ENCODE assay signal across 21 mouse cellular contexts in the genomic region with DNA sequence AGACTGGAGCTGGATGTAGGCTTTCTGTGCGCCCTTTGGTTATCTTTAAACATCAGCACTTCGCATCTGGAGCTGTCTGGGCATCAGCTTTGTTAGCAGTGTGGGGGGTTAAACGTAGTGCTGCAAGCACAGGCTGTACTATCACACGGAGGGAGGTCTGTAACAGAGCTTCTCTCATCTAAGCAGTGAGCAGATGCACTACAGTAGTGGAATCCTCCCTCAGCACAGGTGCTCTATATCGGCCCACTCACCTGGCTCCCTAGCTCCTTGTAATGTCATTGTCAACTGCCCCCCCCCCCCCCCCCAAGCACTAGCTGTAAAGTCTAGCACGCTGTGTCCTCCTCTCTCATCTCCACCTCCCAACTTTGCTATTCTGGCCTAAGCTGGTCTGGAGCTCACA. TPM values are rescaled to one million over a fixed set of nuclear protein-coding genes. Genes with fewer than 3 reads are reported as not detected.
DNase-seq lines count a peak whose midpoint lies in the region; ATAC-seq and TF ChIP-seq lines count a peak whose summit lies in the region.
"Had no signal": no experiment of that assay in that cellular context is flagged by ENCODE, and none has a peak within 500 bp of the region (broad histone marks: within the 10 kb centered on the region; RNA-seq: fewer than 3 reads in every experiment).

No protein-coding gene starts in this region.

- no peak overlapping the region for H3K4me2 ChIP-seq in hindbrain, embryonic 15.5 days
- no peak overlapping the region for H3K4me2 ChIP-seq in hindbrain, embryonic 13.5 days
- H3K4me2 ChIP-seq in midbrain, embryonic 13.5 days (replicated peaks) = no peak overlapping the region
- H3K4me2 ChIP-seq: heart, embryonic 12.5 days; kidney, embryonic 15.5 days; limb, embryonic 13.5 days; lung, embryonic 14.5 days had no signal

- no peaks in the 10 kb centered on the region for H3K9me3 ChIP-seq in hindbrain, embryonic 15.5 days
- no peaks in the 10 kb centered on the region for H3K9me3 ChIP-seq in hindbrain, embryonic 13.5 days
- H3K9me3 ChIP-seq in midbrain, embryonic 13.5 days = no peaks in the 10 kb centered on the region
- no peaks in the 10 kb centered on the region for H3K9me3 ChIP-seq in midbrain, embryonic 10.5 days (replicated peaks)
- no peaks in the 10 kb centered on the region for H3K9me3 ChIP-seq in G1E (replicated peaks)
- H3K9me3 ChIP-seq: forebrain, embryonic 10.5 days; heart, embryonic 12.5 days; kidney, embryonic 15.5 days; limb, embryonic 13.5 days had no signal

- H3K27me3 ChIP-seq in hindbrain, embryonic 15.5 days = no peaks in the 10 kb centered on the region
- H3K27me3 ChIP-seq in hindbrain, embryonic 13.5 days = no peaks in the 10 kb centered on the region
- H3K27me3 ChIP-seq in midbrain, embryonic 13.5 days = no peaks in the 10 kb centered on the region
- no peaks in the 10 kb centered on the region for H3K27me3 ChIP-seq in midbrain, embryonic 10.5 days (ENCODE audit: low read depth, poor library complexity, severe bottlenecking)
- no peaks in the 10 kb centered on the region for H3K27me3 ChIP-seq in G1E (ENCODE audit: insufficient read depth, low read length)
- H3K27me3 ChIP-seq: heart, embryonic 12.5 days; kidney, embryonic 15.5 days; limb, embryonic 13.5 days had no signal

- H3K4me3 ChIP-seq in hindbrain, embryonic 15.5 days = no peak overlapping the region
- H3K4me3 ChIP-seq in hindbrain, embryonic 13.5 days = no peak overlapping the region
- H3K4me3 ChIP-seq in midbrain, embryonic 13.5 days (replicated peaks) = no peak overlapping the region
- no peak overlapping the region for H3K4me3 ChIP-seq in midbrain, embryonic 10.5 days
- H3K4me3 ChIP-seq in G1E (ENCODE audit: low read depth, low read length) = peak overlapping the region; percentile 47; the same call in 1 of the 2 replicates
- H3K4me3 ChIP-seq in olfactory bulb, adult 2 months (ENCODE audit: insufficient read depth, low read depth, low read length) = no peak overlapping the region
- H3K4me3 ChIP-seq: forebrain, embryonic 10.5 days; heart, embryonic 12.5 days; kidney, embryonic 15.5 days; limb, embryonic 13.5 days had no signal

- ATAC-seq in hindbrain, embryonic 15.5 days (ENCODE audit: low FRiP score, low read depth) = 0 out of 2 replicates have a peak, but pooled peaks have one; percentile 47
- no peak for ATAC-seq in hindbrain, embryonic 13.5 days (ENCODE audit: low FRiP score)
- no peak for ATAC-seq in midbrain, embryonic 13.5 days
- ATAC-seq in G1E (ENCODE audit: extremely low read depth, insufficient number of reproducible peaks, low FRiP score, poor library complexity, severe bottlenecking) = peak; percentile 47; the same call in 1 of the 2 replicates
- no peak for ATAC-seq in megakaryocyte progenitor cell, adult 5-6 weeks (replicated peaks; ENCODE audit: poor library complexity)
- ATAC-seq: intestine, postnatal 0 days had no signal

- H3K9ac ChIP-seq in hindbrain, embryonic 15.5 days = no peak overlapping the region
- H3K9ac ChIP-seq in hindbrain, embryonic 13.5 days = no peak overlapping the region
- 0 out of 2 replicates have a peak overlapping the region, but pooled peaks have one; percentile 40 for H3K9ac ChIP-seq in midbrain, embryonic 13.5 days (replicated peaks)
- H3K9ac ChIP-seq: heart, embryonic 12.5 days; kidney, embryonic 15.5 days; limb, embryonic 13.5 days; liver, embryonic 14.5 days; lung, embryonic 14.5 days had no signal

- no peak for TF ChIP-seq POLR2A in olfactory bulb, adult 2 months (IDR thresholded peaks at IDR 0.05; ENCODE audit: insufficient read depth, low read depth, low read length)

- 66% methylated on average over 6 of the region's 6 CpGs for WGBS in hindbrain, embryonic 15.5 days
- 69% methylated on average over 6 of the region's 6 CpGs for WGBS in hindbrain, embryonic 13.5 days
- 60% methylated on average over 6 of the region's 6 CpGs for whole genome bisulfite sequencing in midbrain, embryonic 13.5 days
- 77% methylated on average over 6 of the region's 6 CpGs for WGBS in midbrain, embryonic 10.5 days
- 27% methylated on average over 6 of the region's 6 CpGs for WGBS in olfactory bulb, adult 2 months

- DNase-seq in midbrain, embryonic 10.5 days (ENCODE audit: low spot score) = no peak
- no peak for DNase-seq in G1E (ENCODE audit: low spot score)
- DNase-seq: adrenal gland, adult 2 months; B cell, adult 2 months; cerebellum, adult 11-12 months; cerebellum, postnatal 10 days; heart, postnatal 10 days; kidney, postnatal 36 days; lung, embryonic 14.5 days had no signal

- no peak for TF ChIP-seq CTCF in G1E (IDR thresholded peaks at IDR 0.05; ENCODE audit: low read depth, low read length)
- TF ChIP-seq CTCF in olfactory bulb, adult 2 months (IDR thresholded peaks at IDR 0.05; ENCODE audit: insufficient read depth, low read depth, low read length) = no peak

- no peaks in the 10 kb centered on the region for H3K4me1 ChIP-seq in hindbrain, embryonic 15.5 days (replicated peaks)
- H3K4me1 ChIP-seq in hindbrain, embryonic 13.5 days (replicated peaks) = no peaks in the 10 kb centered on the region
- H3K4me1 ChIP-seq in midbrain, embryonic 13.5 days (replicated peaks) = peaks cover 6% of the 10 kb centered on the region
- H3K4me1 ChIP-seq in midbrain, embryonic 10.5 days = peaks cover 8% of the 10 kb centered on the region; the same call in 1 of the 2 replicates
- peaks cover 61% of the 10 kb centered on the region for H3K4me1 ChIP-seq in G1E (ENCODE audit: insufficient read depth, low read depth, low read length)
- 0 out of 2 replicates have a peak, but pooled peaks cover 3% of the 10 kb centered on the region for H3K4me1 ChIP-seq in olfactory bulb, adult 2 months (ENCODE audit: control insufficient read depth, insufficient read depth, low read length)
- H3K4me1 ChIP-seq: forebrain, embryonic 10.5 days had no signal

- H3K27ac ChIP-seq in hindbrain, embryonic 15.5 days (replicated peaks) = no peak overlapping the region
- H3K27ac ChIP-seq in hindbrain, embryonic 13.5 days = no peak overlapping the region
- H3K27ac ChIP-seq in midbrain, embryonic 13.5 days = 0 out of 2 replicates have a peak overlapping the region, but pooled peaks have one; percentile 11
- H3K27ac ChIP-seq in midbrain, embryonic 10.5 days (replicated peaks) = no peak overlapping the region
- H3K27ac ChIP-seq in olfactory bulb, adult 2 months (ENCODE audit: insufficient read depth, low read depth, low read length) = 0 out of 2 replicates have a peak overlapping the region, but pooled peaks have one; percentile 0
- H3K27ac ChIP-seq: forebrain, embryonic 10.5 days; kidney, embryonic 15.5 days; limb, embryonic 13.5 days; liver, embryonic 14.5 days; stomach, postnatal 0 days had no signal

- peaks cover 80% of the 10 kb centered on the region for H3K36me3 ChIP-seq in hindbrain, embryonic 15.5 days
- H3K36me3 ChIP-seq in hindbrain, embryonic 13.5 days = peaks cover 85% of the 10 kb centered on the region
- peaks cover 90% of the 10 kb centered on the region for H3K36me3 ChIP-seq in midbrain, embryonic 13.5 days
- H3K36me3 ChIP-seq in midbrain, embryonic 10.5 days = peaks cover 100% of the 10 kb centered on the region
- H3K36me3 ChIP-seq in G1E (replicated peaks) = peaks cover 97% of the 10 kb centered on the region

RNA-seq across cellular contexts. Expression of gene Msh6, which starts 12.6 kb away (rescaled TPM):
- polyA plus RNA-seq in hindbrain, embryonic 15.5 days (2015; fragmentation: Nextera tagmentation; extraction: Ambion mirVana) = 29.6 and 31.8 TPM in 2 replicates
- 32.1 and 32.6 TPM in 2 replicates for polyA plus RNA-seq in hindbrain, embryonic 13.5 days (2015; fragmentation: Nextera tagmentation; extraction: Ambion mirVana)
- 37.3 and 38.2 TPM in 2 replicates for polyA plus RNA-seq in midbrain, embryonic 13.5 days (2015; fragmentation: Nextera tagmentation; extraction: Ambion mirVana)
- 91.3 and 95.8 TPM in 2 replicates for polyA plus RNA-seq in midbrain, embryonic 10.5 days (2016; fragmentation: Nextera tagmentation; extraction: Ambion mirVana)
- total RNA-seq in G1E (2014; fragmentation: Nextera tagmentation) = 82.3 and 85.9 TPM in 2 replicates
- 101 and 118 TPM in 2 replicates for total RNA-seq in G1E (2017)
- polyA plus RNA-seq in G1E (2012) = 27.0 and 27.7 TPM in 2 replicates
- not detected in 2 replicates for polyA plus RNA-seq in olfactory bulb, adult 2 months (2012; ENCODE audit: insufficient read depth, insufficient read length, low replicate concordance, missing spikeins)
- 55.5 and 57.0 TPM in 2 replicates for total RNA-seq in megakaryocyte progenitor cell, adult 5-6 weeks (2015)
- 84.1 and 114 TPM in 2 replicates for total RNA-seq in megakaryocyte progenitor cell, adult 5-6 weeks (2017)

Comparison
In these comparisons a context has a peak if more than half of its experiments do, and no peak if none do; other contexts are left out.
1. ATAC-seq: peak in hindbrain, embryonic 15.5 days (single experiment) and G1E (single experiment); none in hindbrain, embryonic 13.5 days (single experiment), midbrain, embryonic 13.5 days (single experiment) and megakaryocyte progenitor cell, adult 5-6 weeks (single experiment).
2. H3K27ac ChIP-seq: peak in midbrain, embryonic 13.5 days (single experiment) and olfactory bulb, adult 2 months (single experiment); none in hindbrain, embryonic 15.5 days (single experiment), hindbrain, embryonic 13.5 days (single experiment) and midbrain, embryonic 10.5 days (single experiment).